Mouse (Mus musculus) olfactory bulb, adult 2 months (tissue): Measurements from ENCODE around the gene Tmem231.

ENCODE experiments used
- CTCF ChIP-seq: fragments of 200-500 bp; IDR thresholded peaks from 2 replicates; pipeline ENCODE4 v1.5.1; 2012; ENCODE audit warnings: low read depth, mild to moderate bottlenecking, low read length, moderate library complexity; ENCODE audit not compliant: insufficient read depth
- POLR2A ChIP-seq: fragments of 200-500 bp; IDR thresholded peaks from 2 replicates; pipeline ENCODE4 v1.6.1; 2012; ENCODE audit warnings: mild to moderate bottlenecking, low read depth, low read length, moderate library complexity; ENCODE audit not compliant: insufficient read depth

- no peak for TF ChIP-seq CTCF
- no peak for TF ChIP-seq POLR2A
Measured at GRCm38 (mm10) chr8:111968541-111968940, 34.9 kb upstream of the Tmem231 start.
